Mouse (Mus musculus): ENCODE measurements around the gene Olfr70. TPM values are rescaled to one million over a fixed set of nuclear protein-coding genes. Genes with fewer than 3 reads are reported as not detected.

Gene Olfr70
- polyA plus RNA-seq (2012; ENCODE audit: low replicate concordance), result not detected in 2 replicates

DNA sequence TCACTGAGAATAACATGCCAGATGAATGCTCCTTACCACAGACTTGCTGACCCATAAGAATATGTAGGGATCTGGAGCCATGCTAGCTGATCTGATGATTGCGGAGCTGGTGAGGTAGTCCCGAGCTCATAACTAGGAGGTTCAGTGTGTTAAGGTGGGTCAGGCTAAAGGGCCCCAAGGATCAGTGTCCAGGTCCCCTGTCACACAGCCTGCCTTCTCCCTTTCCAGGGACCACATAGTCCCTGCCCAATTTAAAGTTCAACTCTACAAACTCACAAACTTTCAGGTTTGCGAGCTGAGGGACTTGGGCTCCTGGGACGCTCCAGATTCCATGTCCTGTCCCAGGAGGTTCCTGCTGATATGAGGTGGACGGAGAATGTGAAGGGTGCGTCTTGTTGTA is at the start of gene Olfr70:
TSS of gene Olfr70 (minus strand) at position 101 of the 400 bp plus-strand sequence.

DNA sequence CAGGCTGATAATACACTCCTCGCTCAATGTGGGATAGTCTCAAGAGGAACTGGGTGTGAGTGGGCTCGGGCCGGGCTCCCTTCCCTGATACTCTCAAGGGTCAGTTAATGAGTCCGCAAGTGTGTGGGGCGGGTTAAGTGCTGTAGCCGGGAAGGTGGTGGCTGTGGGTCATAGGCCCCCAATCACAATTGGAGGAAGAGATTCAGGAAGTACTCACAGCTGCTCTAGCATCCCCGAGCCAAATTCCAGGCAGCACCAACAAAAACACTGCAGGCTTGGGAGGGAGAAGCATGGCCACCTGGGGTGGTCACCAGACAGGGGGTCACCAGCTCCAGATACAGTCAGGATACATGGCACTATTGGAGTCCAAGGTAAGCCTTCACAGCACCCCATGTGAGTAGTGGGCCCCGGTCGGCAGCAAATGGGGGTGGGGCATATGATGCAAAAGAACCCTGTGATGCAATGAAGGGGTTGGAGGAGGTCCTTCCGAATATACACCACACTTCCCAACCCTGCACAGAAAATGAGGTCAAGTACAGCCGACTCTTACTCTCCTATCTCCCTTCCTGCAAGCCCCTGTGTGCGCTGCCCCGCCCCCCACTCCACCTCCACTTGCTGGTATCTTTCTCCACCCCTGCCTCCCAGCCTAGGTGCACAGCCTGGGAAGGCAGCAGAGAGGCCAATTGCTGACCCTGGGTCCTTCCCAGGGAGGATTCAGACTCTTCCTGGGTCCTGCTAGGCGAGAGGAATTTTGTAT is 29.4 kb upstream of the Olfr70 start, which contains the start of gene Spaar:
TSS of gene Spaar (plus strand) at position 241 of the 757 bp plus-strand sequence.

DNA sequence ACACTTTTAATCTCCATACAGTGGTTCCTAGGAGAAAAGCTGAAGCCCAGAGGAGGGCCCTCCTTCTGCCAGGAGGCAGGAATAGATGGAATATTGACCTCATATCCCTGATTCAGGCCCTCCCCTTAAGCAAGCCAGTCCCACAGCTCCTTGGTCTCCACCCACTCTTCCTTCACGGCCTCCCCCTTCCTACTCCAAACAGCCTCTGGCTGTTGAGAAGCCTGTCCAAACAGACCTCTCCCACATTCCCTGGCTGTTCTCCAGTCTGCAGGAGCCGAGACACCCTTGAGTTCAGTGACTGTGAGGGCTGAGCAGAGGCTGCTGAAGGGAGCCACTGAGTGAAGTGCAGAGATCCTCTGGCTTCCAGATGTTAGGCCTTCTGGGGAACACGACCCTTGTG is 26.4 kb upstream of the Olfr70 start, which contains the start of gene Hrct1:
TSS of gene Hrct1 (plus strand) at position 194 of the 400 bp plus-strand sequence.

DNA sequence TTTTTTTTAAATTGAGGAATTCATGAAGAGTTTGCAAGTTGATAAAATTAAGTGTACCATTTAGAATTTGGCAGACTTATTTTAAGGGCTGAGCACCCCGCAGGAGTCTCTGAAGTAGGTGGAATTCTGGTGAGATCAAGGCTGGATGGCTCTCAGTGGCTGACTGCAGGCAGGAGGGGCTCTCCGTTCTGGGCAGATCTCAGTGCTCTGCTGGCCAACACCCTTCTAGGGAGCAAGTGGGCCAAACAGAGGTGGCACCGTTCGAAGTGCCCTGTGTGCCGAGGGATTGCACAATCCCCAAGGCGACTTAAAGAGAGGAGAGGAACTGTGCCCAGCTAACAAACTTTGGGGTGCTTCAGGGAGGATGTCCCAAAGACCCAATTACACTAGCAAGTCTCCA is 9.3 kb upstream of the Olfr70 start, which contains the start of gene Olfr71:
TSS of gene Olfr71 (minus strand) at position 387 of the 400 bp plus-strand sequence.

DNA sequence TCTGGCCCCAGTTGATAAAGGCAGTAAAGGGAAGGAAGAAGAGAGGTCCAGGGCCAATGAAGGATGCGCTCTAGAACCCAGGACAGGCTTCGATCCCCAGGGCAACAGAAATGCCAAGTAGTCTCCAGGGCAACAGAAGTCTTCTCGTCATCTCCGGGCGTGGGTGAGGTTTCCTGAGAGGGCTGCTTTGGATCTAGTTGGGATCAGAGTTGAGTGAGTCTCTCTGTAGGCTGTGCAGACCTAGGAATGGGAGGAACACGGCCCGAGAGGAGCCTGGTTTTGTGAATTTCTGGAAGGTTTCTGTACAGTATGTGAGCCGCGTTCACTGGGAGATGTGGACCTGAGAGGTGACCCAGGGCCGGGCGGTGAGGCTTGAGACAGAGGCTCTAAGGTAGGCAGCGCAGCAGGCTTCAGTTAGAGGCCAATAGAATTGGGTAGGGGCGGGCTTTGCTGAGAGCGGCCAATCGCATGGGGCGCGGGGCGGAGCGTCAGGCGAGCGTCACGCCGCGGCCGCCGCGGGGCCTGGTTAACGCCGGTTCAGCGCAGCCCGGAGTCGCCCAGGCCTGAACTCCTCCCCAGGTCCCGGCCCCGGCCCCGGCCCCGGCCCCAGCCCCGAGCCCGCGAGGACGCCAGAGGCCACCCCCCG is 31.7 kb downstream of the Olfr70 start, which contains the start of the genes Tmem8b and Fam221b:
TSS of gene Tmem8b (plus strand) at position 190 of the 646 bp plus-strand sequence.
TSS of gene Fam221b (minus strand) at position 364 of the 646 bp plus-strand sequence.

DNA sequence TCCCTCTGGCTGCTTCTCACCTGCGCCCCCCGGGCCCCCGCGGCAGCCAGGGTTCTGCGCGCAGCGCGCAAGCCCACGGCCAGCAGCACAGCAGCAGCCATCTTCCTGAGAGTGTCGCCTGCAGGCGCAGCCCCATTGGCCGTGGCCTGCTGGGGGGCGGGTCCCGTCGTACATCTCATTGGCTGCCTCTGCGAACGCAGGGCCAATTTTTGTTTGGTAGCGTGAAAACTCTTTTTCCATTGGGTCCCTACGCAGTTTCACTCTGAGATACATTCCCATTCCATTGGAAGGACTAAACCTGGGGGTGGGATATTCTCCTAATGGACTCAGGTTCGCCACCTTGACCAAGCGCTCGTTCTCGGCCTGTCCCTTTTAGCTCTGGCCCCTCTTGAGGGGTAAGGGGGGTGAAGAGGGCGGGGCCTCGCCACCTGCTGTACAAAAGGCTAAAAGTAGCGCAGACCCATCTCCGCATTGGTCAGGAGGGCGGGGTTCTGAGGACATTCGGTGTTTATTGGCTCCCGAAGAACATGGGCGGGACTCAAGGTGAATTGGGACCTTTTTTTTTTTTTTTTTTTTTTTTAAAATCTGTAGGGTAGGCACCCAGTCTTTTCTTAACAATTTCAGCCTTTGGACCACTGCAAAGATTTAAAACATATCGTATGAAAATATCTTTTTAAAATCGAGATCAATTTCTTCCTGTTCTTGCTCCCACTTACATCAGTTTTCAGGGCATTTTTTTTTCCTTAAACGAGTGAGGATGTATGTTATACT is 44.1 kb downstream of the Olfr70 start, which contains the start of gene Hint2:
TSS of gene Hint2 (minus strand) at position 128 of the 771 bp plus-strand sequence.

DNA sequence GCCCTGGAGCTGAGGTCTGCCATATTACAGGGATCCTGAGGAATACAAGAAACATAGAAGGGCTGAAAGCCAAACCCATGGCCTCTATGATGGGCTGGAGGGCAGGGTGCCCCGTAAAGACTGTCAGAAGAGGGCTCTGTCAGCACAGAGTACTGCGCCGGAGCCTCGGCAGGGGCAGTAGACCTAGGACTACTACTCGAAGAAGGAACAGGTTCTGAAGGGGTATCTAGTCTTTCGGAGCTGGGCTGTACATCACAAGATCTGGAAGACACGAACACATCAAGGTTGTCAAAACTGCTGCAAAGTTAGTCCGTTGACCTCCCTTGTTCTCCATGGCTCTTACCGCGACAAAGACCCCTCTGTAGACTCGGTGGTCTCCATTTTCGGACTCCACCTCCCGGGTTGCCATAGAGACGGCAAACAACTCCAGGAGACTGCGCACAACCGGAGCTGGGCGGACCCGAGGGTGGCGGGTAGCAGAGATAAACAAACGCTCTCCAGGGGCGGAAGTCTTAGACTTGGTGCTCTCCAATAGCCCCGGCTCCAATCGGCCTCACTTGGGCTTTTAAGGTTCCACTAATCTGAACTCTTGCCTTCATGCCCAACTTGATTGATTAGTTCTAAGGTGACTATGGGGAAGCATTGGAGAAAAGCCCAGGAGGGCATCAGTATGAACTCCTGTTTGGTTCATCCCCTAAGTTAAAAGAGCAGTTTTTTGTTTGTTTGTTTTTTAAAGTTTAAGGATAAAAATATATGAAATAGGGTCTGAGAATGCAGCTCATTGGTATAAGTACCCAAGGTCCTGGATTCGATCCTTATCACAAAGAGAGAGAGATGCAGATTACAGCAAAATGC is 47.2 kb downstream of the Olfr70 start, which contains the start of gene Spag8:
TSS of gene Spag8 (minus strand) at position 434 of the 855 bp plus-strand sequence.

Other genes with a start within 250 kb of the Olfr70 start
- 13.1 and 30.5 TPM in 2 replicates for gene Cd72, start 246.2 kb downstream of the Olfr70 start, polyA plus RNA-seq (2012; ENCODE audit: low replicate concordance)
- gene Sit1, start 217.1 kb downstream of the Olfr70 start, polyA plus RNA-seq (2012; ENCODE audit: low replicate concordance), result 2.5 and 7.0 TPM in 2 replicates
- gene Ccdc107, start 207.9 kb downstream of the Olfr70 start, polyA plus RNA-seq (2012; ENCODE audit: low replicate concordance), result 57.3 and 118 TPM in 2 replicates
- 10.8 and 15.0 TPM in 2 replicates for gene Arhgef39, start 201.1 kb downstream of the Olfr70 start, polyA plus RNA-seq (2012; ENCODE audit: low replicate concordance)
- 0.71 TPM in 1 of 2 replicates, not detected in the other for gene Car9, start 193.8 kb downstream of the Olfr70 start, polyA plus RNA-seq (2012; ENCODE audit: low replicate concordance)
- 1.2 and 2.0 TPM in 2 replicates for gene Tpm2, start 177.0 kb downstream of the Olfr70 start, polyA plus RNA-seq (2012; ENCODE audit: low replicate concordance)
- 2.3 and 2.7 TPM in 2 replicates for gene Creb3, start 138.5 kb downstream of the Olfr70 start, polyA plus RNA-seq (2012; ENCODE audit: low replicate concordance)
- 171 and 216 TPM in 2 replicates for gene Tln1, start 138.1 kb downstream of the Olfr70 start, polyA plus RNA-seq (2012; ENCODE audit: low replicate concordance)
- 10.0 and 92.3 TPM in 2 replicates for gene Rgp1, start 122.1 kb downstream of the Olfr70 start, polyA plus RNA-seq (2012; ENCODE audit: low replicate concordance)
- 5.8 and 15.7 TPM in 2 replicates for gene Gba2, start 121.9 kb downstream of the Olfr70 start, polyA plus RNA-seq (2012; ENCODE audit: low replicate concordance)
- gene Msmp, start 116.3 kb downstream of the Olfr70 start, polyA plus RNA-seq (2012; ENCODE audit: low replicate concordance), result not detected in 2 replicates
- 0.08 and 0.18 TPM in 2 replicates for gene Npr2, start 68.9 kb downstream of the Olfr70 start, polyA plus RNA-seq (2012; ENCODE audit: low replicate concordance)
- not detected in 2 replicates for gene Spag8, start 47.2 kb downstream of the Olfr70 start, polyA plus RNA-seq (2012; ENCODE audit: low replicate concordance)
- 13.6 and 20.8 TPM in 2 replicates for gene Hint2, start 44.3 kb downstream of the Olfr70 start, polyA plus RNA-seq (2012; ENCODE audit: low replicate concordance)
- gene Tmem8b, start 31.8 kb downstream of the Olfr70 start, polyA plus RNA-seq (2012; ENCODE audit: low replicate concordance), result 0.60 and 1.3 TPM in 2 replicates
- not detected in 2 replicates for gene Fam221b, start 31.7 kb downstream of the Olfr70 start, polyA plus RNA-seq (2012; ENCODE audit: low replicate concordance)
- 0.15 TPM in 1 of 2 replicates, not detected in the other for gene Olfr71, start 9.4 kb upstream of the Olfr70 start, polyA plus RNA-seq (2012; ENCODE audit: low replicate concordance)
- 0.11 TPM in 1 of 2 replicates, not detected in the other for gene Hrct1, start 26.4 kb upstream of the Olfr70 start, polyA plus RNA-seq (2012; ENCODE audit: low replicate concordance)
- gene Spaar, start 29.2 kb upstream of the Olfr70 start, polyA plus RNA-seq (2012; ENCODE audit: low replicate concordance), result 0.03 TPM in 1 of 2 replicates, not detected in the other
- gene Olfr159, start 70.2 kb upstream of the Olfr70 start, polyA plus RNA-seq (2012; ENCODE audit: low replicate concordance), result not detected in 2 replicates
- gene Olfr156, start 123.1 kb upstream of the Olfr70 start, polyA plus RNA-seq (2012; ENCODE audit: low replicate concordance), result not detected in 2 replicates
- not detected in 2 replicates for gene Olfr157, start 139.4 kb upstream of the Olfr70 start, polyA plus RNA-seq (2012; ENCODE audit: low replicate concordance)
- not detected in 2 replicates for gene Olfr155, start 150.8 kb upstream of the Olfr70 start, polyA plus RNA-seq (2012; ENCODE audit: low replicate concordance)
- 0.30 TPM in 1 of 2 replicates, not detected in the other for gene Reck, start 174.7 kb upstream of the Olfr70 start, polyA plus RNA-seq (2012; ENCODE audit: low replicate concordance)